Mouse (Mus musculus) liver, postnatal 0 days (tissue): Measurements from ENCODE around the gene Tpcn1.

Experiments used
- CTCF ChIP-seq: sonication (generic); IDR thresholded peaks from 2 replicates; pipeline ENCODE4 v1.5.1; 2016; ENCODE audit warnings: antibody characterized with exemption, low read depth
- EP300 ChIP-seq: IDR thresholded peaks from 2 replicates; pipeline ENCODE4 v1.6.1; 2016; ENCODE audit warnings: antibody characterized with exemption, low read depth, mild to moderate bottlenecking

DNA sequence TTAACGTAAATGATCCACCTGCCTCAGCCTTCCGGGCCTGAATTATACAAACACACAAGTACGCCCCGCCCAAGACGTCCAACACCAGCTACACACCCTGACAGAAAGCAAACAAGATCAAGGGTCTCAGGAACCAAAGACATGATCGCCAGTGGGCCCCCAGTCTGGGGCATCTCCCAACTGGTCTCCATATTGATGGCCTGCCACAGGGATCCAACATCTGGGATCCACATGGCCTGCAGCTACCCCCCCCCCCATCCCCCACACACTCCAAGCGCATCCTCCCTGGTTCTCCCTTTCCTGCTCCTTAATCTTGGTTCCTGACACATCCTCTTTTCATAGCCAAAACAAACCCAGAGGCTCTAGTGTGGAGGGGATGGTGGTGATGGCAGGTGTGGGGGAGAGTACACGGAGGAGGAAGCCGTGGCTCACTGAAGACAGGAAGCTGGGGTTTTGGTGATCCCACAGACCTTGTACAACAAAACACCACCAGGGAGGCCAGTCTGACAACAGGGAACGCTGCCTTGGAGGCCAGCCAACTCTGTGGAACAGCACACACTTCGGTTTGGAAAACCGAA, 9.9 kb downstream of the Tpcn1 start:
- TF ChIP-seq CTCF, result no peak
- no peak for TF ChIP-seq EP300
